Mouse (Mus musculus) heart, adult 2 months (tissue): ENCODE data around the gene Gpr68. TPM values are rescaled to one million over a fixed set of nuclear protein-coding genes. Genes with fewer than 3 reads are reported as not detected.

Experiments
- DNase-seq, 2 experiments: peaks; one replicate each; pipeline ENCODE4 v3.0.0; 2021
- H3K27ac ChIP-seq: fragments of 200-600 bp; 2 replicates; pipeline ENCODE4 v1.8.1; 2022
- H3K27me3 ChIP-seq: fragments of 200-500 bp; 2 replicates; pipeline ENCODE4 v1.6.1; 2012; ENCODE audit warnings: mild to moderate bottlenecking, low read length, inconsistent platforms, mixed read lengths; ENCODE audit not compliant: control insufficient read depth, insufficient read depth
- H3K36me3 ChIP-seq: fragments of 200-500 bp; 2 replicates; pipeline ENCODE4 v1.6.1; 2012; ENCODE audit warnings: low read length, inconsistent platforms; ENCODE audit not compliant: control insufficient read depth, insufficient read depth
- H3K4me1 ChIP-seq: fragments of 200-500 bp; 2 replicates; pipeline ENCODE4 v1.6.1; 2011; ENCODE audit warnings: low read length; ENCODE audit not compliant: control insufficient read depth, insufficient read depth
- H3K4me3 ChIP-seq: fragments of 200-600 bp; 2 replicates; pipeline ENCODE4 v1.8.1; 2022
- H3K79me2 ChIP-seq: fragments of 200-500 bp; replicated peaks from 2 replicates; pipeline ENCODE4 v1.6.1; 2012; ENCODE audit warnings: mild to moderate bottlenecking, inconsistent platforms, low read length, moderate library complexity, mixed read lengths; ENCODE audit not compliant: control insufficient read depth, insufficient read depth
- H3K9ac ChIP-seq: fragments of 200-500 bp; 2 replicates; pipeline ENCODE4 v1.6.1; 2012; ENCODE audit warnings: low read depth, mild to moderate bottlenecking, control low read depth, inconsistent platforms, low read length, mixed read lengths
- CTCF ChIP-seq: fragments of 200-600 bp; IDR thresholded peaks from 2 replicates; pipeline ENCODE4 v1.8.1; 2022; ENCODE audit warnings: antibody characterized with exemption, mild to moderate bottlenecking, moderate library complexity
- EP300 ChIP-seq: fragments of 200-500 bp; IDR thresholded peaks from 2 replicates; pipeline ENCODE4 v1.6.1; 2011; ENCODE audit warnings: low read depth, low read length, control low read depth; ENCODE audit not compliant: insufficient read depth
- POLR2A ChIP-seq: fragments of 200-500 bp; IDR thresholded peaks from 2 replicates; pipeline ENCODE4 v1.6.1; 2011; ENCODE audit warnings: mild to moderate bottlenecking, low read depth, low read length, control low read depth; ENCODE audit not compliant: insufficient read depth
- WGBS: fragments of 180-500 bp; shearing (Covaris S2); methylation state at CpG from one replicate; pipeline ENCODE4 v1.1.7; 2018; 5-methylcytosine and 5-hydroxymethylcytosine counted together
- intact Hi-C: fragments of 180-260 bp; cut with DNase I; formaldehyde crosslinking; loops from one replicate; pipeline ENCODE4 v1.15.1; 2025
- polyA plus RNA-seq: library from polyadenylated mRNA; depleted of rRNA; stranded (reverse); fragments of >200 nt; gene quantifications from 2 replicates; pipeline ENCODE4 v1.2.3, GENCODE M21; 2012
- total RNA-seq, 2 experiments: library from RNA; stranded (reverse); gene quantifications; 2 replicates each; pipeline ENCODE4 v1.2.3; 2021

Gpr68 gene
- total and polyA plus RNA-seq, 3 experiments, result 0.14 to 0.80 (median 0.16) TPM

DNA sequence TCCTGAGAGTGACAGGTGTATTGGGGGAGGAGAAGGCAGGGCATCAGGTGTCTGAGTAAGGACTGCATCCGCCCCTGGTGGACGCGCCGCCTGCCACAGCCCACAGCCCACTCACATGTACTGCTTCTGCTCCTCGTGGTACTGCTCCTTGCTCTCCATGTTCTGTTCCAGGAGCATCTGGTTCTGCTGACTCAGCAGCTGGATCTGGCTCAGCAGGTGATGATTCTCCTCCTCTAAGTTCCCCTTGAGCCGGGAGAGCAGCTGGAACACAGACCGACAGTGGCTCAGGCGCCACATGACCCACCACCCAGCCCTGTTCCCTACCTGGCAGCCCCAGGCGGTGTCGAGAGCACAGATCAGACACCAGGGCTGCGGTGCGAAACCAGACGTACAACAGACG is 23.7 kb upstream of the Gpr68 start:
- no peaks in the 10 kb centered on the region for H3K79me2 ChIP-seq
- DNase-seq, result no peak
- no peak overlapping the region for H3K4me3 ChIP-seq
- whole genome bisulfite sequencing, result 92% methylated on average over 14 of the region's 14 CpGs
- H3K9ac ChIP-seq, result no peak overlapping the region
- peaks cover 4% of the 10 kb centered on the region for H3K4me1 ChIP-seq
- no peak for TF ChIP-seq POLR2A
- TF ChIP-seq CTCF, result no peak
- no peak for TF ChIP-seq EP300
- H3K36me3 ChIP-seq, result no peaks in the 10 kb centered on the region
- no peak overlapping the region for H3K27ac ChIP-seq
- intact Hi-C loops, result no loop called here
- H3K27me3 ChIP-seq, result no peaks in the 10 kb centered on the region

DNA sequence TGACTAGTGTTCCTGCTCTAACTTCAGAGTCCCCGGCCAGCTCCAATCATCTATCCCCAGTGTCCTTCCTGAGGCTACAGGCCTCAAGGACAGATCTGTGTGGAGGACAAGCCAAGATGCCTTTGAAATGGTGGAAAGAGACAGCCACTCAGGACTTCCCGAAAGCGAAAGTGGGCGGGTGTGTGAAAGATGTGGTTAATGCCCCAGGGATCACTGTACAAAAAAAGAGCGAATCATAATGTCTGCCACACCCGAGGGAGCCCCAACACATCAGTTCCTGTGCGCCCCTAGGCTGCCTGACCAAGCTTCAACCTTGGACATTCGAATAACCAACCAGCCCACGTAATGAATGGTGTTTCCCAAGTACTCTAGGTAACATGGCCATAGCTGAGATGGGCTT is 20.3 kb upstream of the Gpr68 start:
- 76% methylated on average over 9 of the region's 9 CpGs for WGBS
- H3K79me2 ChIP-seq, result no peaks in the 10 kb centered on the region
- H3K27ac ChIP-seq, result no peak overlapping the region
- TF ChIP-seq EP300, result no peak
- TF ChIP-seq POLR2A, result no peak
- no peak for TF ChIP-seq CTCF
- H3K4me3 ChIP-seq, result no peak overlapping the region
- no peak overlapping the region for H3K9ac ChIP-seq
- H3K4me1 ChIP-seq, result no peaks in the 10 kb centered on the region
- DNase-seq, result no peak
- intact Hi-C loops, result loop anchor here (5.0 to 10.0 kb wide), 2 partner anchors 203 to 351 kb away; partner anchors contain the start of gene Rps6ka5
- no peaks in the 10 kb centered on the region for H3K27me3 ChIP-seq
- H3K36me3 ChIP-seq, result no peaks in the 10 kb centered on the region

DNA sequence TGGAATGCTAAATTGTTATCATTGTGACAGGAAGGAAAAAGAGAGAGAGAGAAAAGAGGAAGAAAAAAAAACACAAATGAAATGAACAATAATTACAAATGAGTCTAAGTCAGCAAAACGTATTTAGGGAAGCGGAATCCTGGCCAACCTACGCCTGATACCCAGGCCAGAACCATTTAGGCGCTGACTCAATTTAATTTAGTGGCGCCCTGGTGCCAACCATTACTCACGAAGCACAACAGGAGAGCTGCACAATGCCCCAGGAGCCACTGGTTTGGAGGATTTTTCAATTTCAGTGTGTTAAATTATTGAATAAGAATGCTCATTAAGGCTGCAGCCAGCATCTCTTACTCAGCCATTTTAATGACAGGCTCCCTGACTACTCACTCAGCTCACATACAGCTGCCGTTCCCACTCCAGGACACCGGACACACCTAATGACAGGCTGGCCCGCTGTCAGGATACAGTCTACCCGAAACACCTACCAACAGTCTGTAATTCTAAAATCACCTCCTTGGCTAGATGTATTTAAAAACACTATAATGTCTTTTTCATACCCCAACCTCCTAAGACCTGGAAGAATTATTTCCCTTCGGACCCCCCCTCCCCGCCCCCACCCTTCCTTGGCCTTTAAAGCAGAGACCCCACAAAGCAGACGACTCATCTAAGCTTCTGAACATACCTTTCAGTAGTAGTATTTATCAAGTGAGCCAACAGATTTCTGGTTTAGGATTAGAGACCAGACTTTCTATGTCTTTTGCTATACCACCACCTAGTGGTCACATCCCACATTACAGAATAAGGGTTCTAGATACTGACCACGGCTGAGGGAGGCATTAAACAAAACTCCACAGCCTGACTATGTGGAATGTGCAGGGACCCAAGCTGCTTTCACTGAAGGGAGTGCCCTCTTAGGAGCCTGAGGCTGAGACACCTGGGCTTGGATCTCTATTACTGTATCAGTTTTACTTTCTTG is 17.9 kb upstream of the Gpr68 start:
- no peak overlapping the region for H3K9ac ChIP-seq
- no peak overlapping the region for H3K27ac ChIP-seq
- TF ChIP-seq CTCF, result peak; percentile 80
- TF ChIP-seq POLR2A, result no peak
- no peak overlapping the region for H3K4me3 ChIP-seq
- intact Hi-C loops, result loop anchor here (1.0 to 10.0 kb wide), 3 partner anchors 77 to 349 kb away; partner anchors contain the start of gene Rps6ka5
- no peaks in the 10 kb centered on the region for H3K27me3 ChIP-seq
- no peak for DNase-seq
- no peaks in the 10 kb centered on the region for H3K79me2 ChIP-seq
- H3K36me3 ChIP-seq, result no peaks in the 10 kb centered on the region
- H3K4me1 ChIP-seq, result no peaks in the 10 kb centered on the region
- 66% methylated on average over 14 of the region's 14 CpGs for whole genome bisulfite sequencing

DNA sequence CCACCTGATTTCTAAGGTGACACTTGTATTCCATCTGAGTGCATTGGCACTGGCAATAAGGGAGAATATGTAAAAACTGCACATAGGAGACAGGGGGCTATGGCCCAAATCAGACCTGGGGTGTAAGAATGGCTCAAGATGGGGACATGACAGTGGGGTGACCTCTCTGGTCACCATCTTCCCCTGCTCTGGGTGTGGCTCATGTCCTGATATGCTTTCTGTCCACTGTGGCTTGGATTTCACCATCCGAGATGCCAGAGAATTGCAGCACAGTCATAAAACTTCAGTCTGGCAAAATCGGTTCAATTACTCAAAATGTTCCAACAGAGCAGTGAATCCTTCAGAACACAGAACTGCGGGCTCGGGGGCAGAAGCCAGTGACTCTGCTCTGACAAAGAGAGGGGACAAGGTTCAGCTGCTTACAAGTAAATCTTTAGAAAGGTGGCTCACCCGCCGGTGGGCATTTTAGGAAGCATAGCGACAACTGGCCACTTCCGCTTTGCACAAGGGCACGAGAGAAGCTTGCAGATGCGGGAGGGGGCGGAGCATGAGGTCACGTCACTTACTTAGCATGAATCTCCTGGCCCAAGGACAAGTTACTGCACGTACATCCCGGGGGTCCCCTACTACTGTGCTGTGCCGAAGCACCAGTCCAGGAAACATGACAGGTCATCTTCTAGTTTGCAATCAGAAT is 16.8 kb upstream of the Gpr68 start:
- no peak for TF ChIP-seq EP300
- no peak for TF ChIP-seq CTCF
- no peak for TF ChIP-seq POLR2A
- DNase-seq, result no peak
- Histone ChIP-seq H3K27ac (no peak overlapping the region), H3K4me1 (no peaks in the 10 kb centered on the region), H3K4me3 (no peak overlapping the region), H3K79me2 (no peaks in the 10 kb centered on the region), H3K9ac (no peak overlapping the region), H3K27me3 (no peaks in the 10 kb centered on the region), H3K36me3 (no peaks in the 10 kb centered on the region)
- 76% methylated on average over 15 of the region's 15 CpGs for WGBS
- intact Hi-C loops, result loop anchor here (5.0 to 10.0 kb wide), 2 partner anchors 200 to 347 kb away; partner anchors contain the start of gene Rps6ka5

DNA sequence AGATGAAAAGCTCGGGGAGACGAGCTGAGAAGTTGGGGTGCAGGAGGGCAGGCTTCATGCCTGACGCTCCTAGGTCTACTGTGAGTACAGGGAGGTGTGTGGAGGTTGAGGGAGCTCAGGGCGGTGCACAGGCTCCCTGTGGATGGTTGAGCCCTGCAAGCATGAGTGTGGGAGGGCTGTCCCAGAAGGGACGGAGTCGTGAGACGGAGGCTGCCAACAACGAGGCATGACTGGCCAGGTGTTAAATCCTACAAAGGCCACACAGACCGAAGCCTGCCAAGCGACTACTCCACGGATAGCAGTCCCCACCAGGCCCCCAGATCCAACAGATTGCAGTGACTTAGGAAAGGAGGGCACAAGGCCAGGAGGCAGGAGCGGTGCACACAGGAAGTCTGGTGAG is 2.7 kb upstream of the Gpr68 start:
- DNase-seq, result no peak
- WGBS, result 84% methylated on average over 12 of the region's 12 CpGs
- Histone ChIP-seq H3K36me3 (no peaks in the 10 kb centered on the region), H3K9ac (no peak overlapping the region), H3K4me3 (no peak overlapping the region), H3K4me1 (no peaks in the 10 kb centered on the region), H3K27me3 (no peaks in the 10 kb centered on the region), H3K79me2 (no peaks in the 10 kb centered on the region), H3K27ac (no peak overlapping the region)
- intact Hi-C loops, result no loop called here
- TF ChIP-seq EP300 (no peak), CTCF (no peak), POLR2A (no peak)

DNA sequence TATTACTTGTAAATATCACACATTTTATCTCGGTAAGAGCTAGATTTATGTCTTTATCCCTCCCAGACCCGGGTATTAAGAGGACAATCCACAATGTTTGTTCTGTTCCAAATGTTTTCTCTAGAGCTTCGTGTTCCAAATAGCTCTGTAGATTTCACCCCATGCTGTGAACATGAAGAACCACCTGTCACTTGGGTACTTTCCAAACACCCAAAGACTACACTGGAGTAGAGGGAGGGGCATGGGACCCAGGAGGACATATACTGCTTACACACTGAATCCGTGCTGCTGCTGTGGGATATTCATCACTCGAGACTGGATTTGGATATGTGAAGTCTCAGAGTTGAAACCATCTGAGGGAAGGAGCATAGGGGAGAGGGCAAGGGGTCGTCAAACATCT is 1.8 kb upstream of the Gpr68 start:
- 75% methylated on average over 6 of the region's 6 CpGs for WGBS
- no peaks in the 10 kb centered on the region for H3K27me3 ChIP-seq
- H3K4me3 ChIP-seq, result no peak overlapping the region
- H3K4me1 ChIP-seq, result no peaks in the 10 kb centered on the region
- no peak overlapping the region for H3K27ac ChIP-seq
- intact Hi-C loops, result no loop called here
- no peak overlapping the region for H3K9ac ChIP-seq
- no peaks in the 10 kb centered on the region for H3K36me3 ChIP-seq
- H3K79me2 ChIP-seq, result no peaks in the 10 kb centered on the region
- no peak for DNase-seq
- no peak for TF ChIP-seq POLR2A
- TF ChIP-seq EP300, result no peak
- TF ChIP-seq CTCF, result no peak
